Comparison of ENCODE assay signal across 9 mouse cellular contexts in the genomic region with DNA sequence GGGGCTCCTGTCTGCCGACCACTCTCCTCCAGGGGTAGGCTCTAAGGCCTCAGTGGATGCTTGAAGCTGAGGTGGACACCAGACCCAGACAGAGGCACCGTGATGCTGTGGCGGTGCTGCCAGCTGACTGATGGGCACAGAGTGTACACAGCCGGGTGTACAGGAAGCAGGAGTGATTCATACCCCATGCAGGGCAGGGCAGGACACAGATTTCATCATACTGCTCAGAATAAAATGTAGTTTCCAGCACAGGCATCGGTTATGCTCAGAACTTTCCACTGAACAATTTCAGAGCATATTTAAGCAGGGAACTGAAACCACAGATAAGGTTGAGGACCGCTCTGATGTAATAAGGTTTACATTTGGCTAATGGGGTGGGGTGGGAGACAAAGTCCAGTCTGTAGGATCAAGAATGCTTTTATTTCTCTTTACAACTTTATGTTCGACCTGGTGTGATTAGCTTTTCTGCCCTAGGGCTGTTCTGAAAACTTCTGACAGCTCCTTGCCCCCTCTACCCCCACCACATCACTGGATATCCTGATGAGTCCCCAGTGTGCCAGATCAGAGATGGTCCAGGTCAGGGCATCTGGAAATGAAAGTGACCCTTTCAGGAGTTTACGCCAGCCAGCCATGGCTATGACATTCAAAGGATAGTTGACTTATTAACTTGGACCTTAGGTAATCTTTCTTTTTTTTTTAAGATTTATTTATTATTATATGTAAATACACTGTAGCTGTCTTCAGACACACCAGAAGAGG. TPM values are rescaled to one million over a fixed set of nuclear protein-coding genes. Genes with fewer than 3 reads are reported as not detected.
DNase-seq lines count a peak whose midpoint lies in the region; ATAC-seq lines count a peak whose summit lies in the region.
"Had no signal": no experiment of that assay in that cellular context is flagged by ENCODE, and none has a peak within 500 bp of the region (broad histone marks: within the 10 kb centered on the region; RNA-seq: fewer than 3 reads in every experiment).

No protein-coding gene starts in this region.

- no peak overlapping the region for H3K4me3 ChIP-seq in heart, embryonic 16.5 days (ENCODE audit: low read length)

- H3K27ac ChIP-seq in heart, embryonic 16.5 days (ENCODE audit: low read length) = 0 out of 2 replicates have a peak overlapping the region, but pooled peaks have one; percentile 49

- no peaks in the 10 kb centered on the region for H3K9me3 ChIP-seq in heart, embryonic 16.5 days (replicated peaks; ENCODE audit: control insufficient read depth, low read length)

- no peak overlapping the region for H3K4me2 ChIP-seq in heart, embryonic 16.5 days (ENCODE audit: low read depth, low read length)

- 64% methylated on average over 8 of the region's 8 CpGs for WGBS in heart, embryonic 16.5 days

- no peaks in the 10 kb centered on the region for H3K36me3 ChIP-seq in heart, embryonic 16.5 days (ENCODE audit: control insufficient read depth, insufficient read depth)

- peak overlapping the region; percentile 22; the same call in 1 of the 2 replicates for H3K9ac ChIP-seq in heart, embryonic 16.5 days (ENCODE audit: low read length)

- ATAC-seq in heart, embryonic 16.5 days (replicated peaks; ENCODE audit: extremely low read depth, insufficient read depth, low FRiP score) = no peak
- no peak for ATAC-seq in megakaryocyte-erythroid progenitor cell, adult 5-6 weeks (replicated peaks; ENCODE audit: low FRiP score, low TSS enrichment, poor library complexity, severe bottlenecking)

- H3K27me3 ChIP-seq in heart, embryonic 16.5 days (ENCODE audit: control insufficient read depth, insufficient read depth, low read length) = no peaks in the 10 kb centered on the region

- peaks cover 14% of the 10 kb centered on the region for H3K4me1 ChIP-seq in heart, embryonic 16.5 days (ENCODE audit: control insufficient read depth, insufficient read depth, low read length)

- peak; percentile 46 to 66 for DNase-seq in heart, adult 18-20 months
- no peak for DNase-seq in heart, postnatal 4 days
- peak; percentile 78 for DNase-seq in NIH3T3 (ENCODE audit: low read depth)
- peak; percentile 74 to 86 for DNase-seq in lung, adult 18-20 months
- no peak for DNase-seq in layer of hippocampus, postnatal 25 days (ENCODE audit: extremely low spot score in 1 of 2, low spot score in 1 of 2)
- DNase-seq in embryo, embryonic 11 days = no peak

RNA-seq across cellular contexts. Expression of gene Gcm1, which starts 29.4 kb away (rescaled TPM):
- not detected for total RNA-seq in heart, adult 18-20 months (2021)
- not detected for total RNA-seq in heart, postnatal 4 days (2021)
- polyA plus RNA-seq in heart, embryonic 16.5 days (2015; fragmentation: Nextera tagmentation; extraction: Ambion mirVana) = 0.07 TPM in 1 of 2 replicates, not detected in the other
- not detected in 2 replicates for total RNA-seq in megakaryocyte-erythroid progenitor cell, adult 5-6 weeks (2014; fragmentation: Nextera tagmentation)
- total RNA-seq in megakaryocyte-erythroid progenitor cell, adult 5-6 weeks (2017) = not detected in 2 replicates
- total RNA-seq in layer of hippocampus, postnatal 25 days (2021) = not detected
- total RNA-seq: left cerebral cortex, postnatal 14 days had no signal

Comparison
In these comparisons a context has a peak if more than half of its experiments do, and no peak if none do; other contexts are left out.
1. DNase-seq: peak in heart, adult 18-20 months (2 of 2), NIH3T3 (single experiment) and lung, adult 18-20 months (2 of 2); none in heart, postnatal 4 days (single experiment), layer of hippocampus, postnatal 25 days (0 of 2) and embryo, embryonic 11 days (single experiment).